Mouse (Mus musculus) lung, embryonic 14.5 days (tissue): ENCODE results near the gene Eif4g3. TPM values are rescaled to one million over a fixed set of nuclear protein-coding genes. Genes with fewer than 3 reads are reported as not detected.

Experiments
- ATAC-seq: fragments of 200-750 bp; cut with Nextera tagmentation; 2 replicates; pipeline ENCODE4 v1.8.0; 2017; ENCODE audit warnings: mild to moderate bottlenecking, moderate TSS enrichment, moderate library complexity; ENCODE audit not compliant: insufficient read depth
- DNase-seq: peaks from one replicate; pipeline ENCODE4 v3.0.0-alpha.2; 2015
- H3K27ac ChIP-seq: fragments of 300-500 bp; sonication (generic); 2 replicates; pipeline ENCODE4 v1.5.1; 2014; ENCODE audit warnings: low read depth, mild to moderate bottlenecking, moderate library complexity
- H3K27me3 ChIP-seq: fragments of 300-500 bp; sonication (generic); 2 replicates; pipeline ENCODE4 v1.6.1; 2014; ENCODE audit warnings: low read length, control low read depth; ENCODE audit not compliant: insufficient read depth
- H3K36me3 ChIP-seq: fragments of 300-500 bp; sonication (generic); 2 replicates; pipeline ENCODE4 v1.6.1; 2014; ENCODE audit warnings: control low read depth; ENCODE audit not compliant: insufficient read depth
- H3K4me1 ChIP-seq: fragments of 300-500 bp; sonication (generic); 2 replicates; pipeline ENCODE4 v1.6.1; 2014; ENCODE audit warnings: antibody characterized with exemption, control low read depth; ENCODE audit not compliant: insufficient read depth
- H3K4me2 ChIP-seq: fragments of 300-500 bp; sonication (generic); 2 replicates; pipeline ENCODE4 v1.6.1; 2014; ENCODE audit warnings: mild to moderate bottlenecking
- H3K4me3 ChIP-seq: fragments of 300-500 bp; sonication (generic); 2 replicates; pipeline ENCODE4 v1.5.1; 2014; ENCODE audit warnings: low read depth, low read length
- H3K9ac ChIP-seq: fragments of 300-500 bp; sonication (generic); 2 replicates; pipeline ENCODE4 v1.6.1; 2014
- H3K9me3 ChIP-seq: fragments of 300-500 bp; sonication (generic); 2 replicates; pipeline ENCODE4 v1.6.1; 2016; ENCODE audit warnings: low read depth, low read length, control low read depth
- CTCF ChIP-seq: IDR thresholded peaks from 2 replicates; pipeline ENCODE4 v1.5.1; 2016; ENCODE audit warnings: antibody characterized with exemption, low read depth
- WGBS: fragments of 180-500 bp; shearing (Covaris S2); extraction: QIAGEN DNeasy Blood & Tissue Kit; methylation state at CpG from one replicate; pipeline ENCODE4 v1.1.7; 2014; 5-methylcytosine and 5-hydroxymethylcytosine counted together
- polyA plus RNA-seq: library from polyadenylated mRNA; unstranded; fragments of >200 nt; fragmentation: Nextera tagmentation; extraction: Ambion mirVana; gene quantifications from 2 replicates; pipeline ENCODE4 v1.2.1, GENCODE M21; 2014

The Eif4g3 gene
- polyA plus RNA-seq, 1 experiment from 2014 or later: 42.9 TPM

DNA sequence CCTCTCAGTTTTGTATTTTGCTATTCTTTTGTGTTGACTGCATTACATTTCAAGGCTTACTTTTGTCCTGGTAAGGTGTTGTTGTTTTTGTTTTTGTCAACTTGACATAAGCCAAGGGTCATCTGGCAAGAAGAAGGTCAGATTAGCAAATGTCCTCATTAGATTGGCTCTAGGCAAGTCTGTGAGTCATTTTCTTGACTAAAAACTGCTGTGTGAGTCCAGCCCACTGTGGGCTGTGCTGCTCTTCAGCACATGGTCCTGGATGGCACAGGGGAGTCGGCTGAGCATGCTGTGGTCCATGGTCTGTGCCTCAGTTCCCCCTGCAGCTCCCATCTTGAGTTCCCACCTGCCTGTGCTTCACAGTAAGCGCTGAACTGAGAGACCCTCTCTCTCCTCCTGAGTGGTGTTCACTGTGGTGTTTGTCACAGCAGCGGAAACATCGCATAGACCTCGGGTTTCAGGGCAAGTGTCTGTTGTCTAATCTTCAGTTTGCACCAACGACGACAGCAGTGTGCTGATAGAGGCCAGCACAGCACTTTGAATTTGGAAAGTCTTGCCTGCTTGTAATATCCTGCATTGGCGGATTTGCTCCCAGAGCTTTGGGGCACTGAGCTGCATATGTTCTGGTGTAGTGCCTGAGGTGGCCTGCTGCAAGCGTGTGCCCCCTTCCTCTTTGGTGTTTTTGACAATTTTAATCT is 30.7 kb downstream of the Eif4g3 start:
- ATAC-seq (no peak), DNase-seq (no peak)
- H3K27me3 ChIP-seq: no peaks in the 10 kb centered on the region
- no peak for TF ChIP-seq CTCF
- no peak overlapping the region for H3K27ac ChIP-seq
- peaks cover 51% of the 10 kb centered on the region for H3K36me3 ChIP-seq
- no peaks in the 10 kb centered on the region for H3K9me3 ChIP-seq
- H3K4me2 ChIP-seq: no peak overlapping the region
- WGBS: 80% methylated on average over 9 of the region's 9 CpGs
- no peak overlapping the region for H3K9ac ChIP-seq
- no peak overlapping the region for H3K4me3 ChIP-seq
- H3K4me1 ChIP-seq: no peaks in the 10 kb centered on the region

DNA sequence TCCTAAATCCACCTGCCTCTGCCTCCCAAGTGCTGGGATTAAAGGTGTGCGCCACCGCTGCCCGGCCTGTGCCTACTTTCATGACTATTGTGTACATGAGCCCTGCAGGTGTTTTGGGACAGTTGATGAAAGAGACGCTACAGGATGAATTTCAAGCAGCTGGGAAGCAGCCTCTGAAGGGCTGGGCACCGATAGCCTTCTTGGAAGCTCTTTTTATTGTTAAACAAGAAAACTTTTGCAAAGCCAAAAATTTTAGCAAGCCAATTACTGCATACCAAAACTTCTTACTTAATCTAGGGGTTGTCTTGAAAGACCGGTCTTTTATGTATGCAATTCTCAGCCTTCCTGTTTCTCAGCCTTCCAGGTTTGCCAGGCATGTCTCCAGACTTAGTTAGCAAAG is 36.3 kb downstream of the Eif4g3 start:
- no peak for DNase-seq
- Histone ChIP-seq H3K9me3 (no peaks in the 10 kb centered on the region), H3K4me3 (no peak overlapping the region), H3K27me3 (no peaks in the 10 kb centered on the region), H3K4me2 (no peak overlapping the region), H3K9ac (no peak overlapping the region), H3K4me1 (no peaks in the 10 kb centered on the region), H3K27ac (no peak overlapping the region), H3K36me3 (peaks cover 59% of the 10 kb centered on the region)
- 94% methylated on average over 6 of the region's 6 CpGs for WGBS
- TF ChIP-seq CTCF: no peak
- no peak for ATAC-seq

DNA sequence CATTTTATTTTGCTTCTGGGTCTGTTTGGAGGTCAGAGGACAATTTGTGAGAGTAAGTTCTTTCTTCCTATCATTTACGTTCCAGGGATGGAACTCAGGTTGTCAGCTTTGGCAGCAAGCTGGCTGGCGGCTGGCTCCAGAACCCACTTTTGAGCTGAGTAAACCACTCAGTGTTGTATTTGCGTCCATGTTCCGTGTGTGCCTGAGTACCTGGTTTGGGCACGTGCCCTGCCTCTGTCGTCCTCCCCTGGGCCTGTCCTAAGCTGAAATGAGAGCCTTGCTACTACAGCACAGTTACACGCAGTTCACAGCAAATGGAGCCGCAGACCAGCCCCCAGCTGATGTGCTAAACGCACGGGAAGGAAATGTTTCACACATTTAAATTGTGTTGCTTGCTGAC is 39.0 kb downstream of the Eif4g3 start:
- H3K4me3 ChIP-seq: no peak overlapping the region
- no peaks in the 10 kb centered on the region for H3K27me3 ChIP-seq
- no peak overlapping the region for H3K4me2 ChIP-seq
- no peak for ATAC-seq
- no peak overlapping the region for H3K27ac ChIP-seq
- no peak for TF ChIP-seq CTCF
- no peaks in the 10 kb centered on the region for H3K4me1 ChIP-seq
- WGBS: 79% methylated on average over 10 of the region's 10 CpGs
- DNase-seq: no peak
- H3K9ac ChIP-seq: no peak overlapping the region
- no peaks in the 10 kb centered on the region for H3K9me3 ChIP-seq
- H3K36me3 ChIP-seq: peaks cover 63% of the 10 kb centered on the region

DNA sequence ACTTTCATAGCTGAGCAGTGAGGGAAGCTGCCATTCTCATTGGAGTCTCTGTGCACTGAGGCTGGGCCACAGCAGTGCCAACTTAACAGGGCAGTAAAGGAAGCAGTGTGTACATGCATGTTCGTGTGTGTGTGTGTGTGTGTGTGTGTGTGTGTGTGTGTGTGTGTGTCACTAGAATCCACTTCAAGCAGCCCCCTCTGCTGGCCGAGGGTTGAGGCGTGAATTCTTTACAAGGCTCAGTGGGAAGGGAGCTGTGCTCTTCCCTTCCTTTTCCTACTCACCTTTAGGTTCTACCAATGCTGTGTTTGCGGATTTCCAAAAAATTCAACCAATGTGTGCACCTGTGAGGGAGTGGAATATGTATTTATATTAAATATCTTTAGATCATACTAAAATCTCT is 41.0 kb downstream of the Eif4g3 start:
- Histone ChIP-seq H3K4me2 (no peak overlapping the region), H3K4me1 (no peaks in the 10 kb centered on the region), H3K27me3 (no peaks in the 10 kb centered on the region), H3K9me3 (no peaks in the 10 kb centered on the region), H3K4me3 (no peak overlapping the region), H3K27ac (no peak overlapping the region), H3K36me3 (peaks cover 43% of the 10 kb centered on the region), H3K9ac (no peak overlapping the region)
- 77% methylated on average over 4 of the region's 4 CpGs for WGBS
- no peak for ATAC-seq
- peak; percentile 36; the same call in 1 of the 2 replicates for TF ChIP-seq CTCF
- DNase-seq: no peak

DNA sequence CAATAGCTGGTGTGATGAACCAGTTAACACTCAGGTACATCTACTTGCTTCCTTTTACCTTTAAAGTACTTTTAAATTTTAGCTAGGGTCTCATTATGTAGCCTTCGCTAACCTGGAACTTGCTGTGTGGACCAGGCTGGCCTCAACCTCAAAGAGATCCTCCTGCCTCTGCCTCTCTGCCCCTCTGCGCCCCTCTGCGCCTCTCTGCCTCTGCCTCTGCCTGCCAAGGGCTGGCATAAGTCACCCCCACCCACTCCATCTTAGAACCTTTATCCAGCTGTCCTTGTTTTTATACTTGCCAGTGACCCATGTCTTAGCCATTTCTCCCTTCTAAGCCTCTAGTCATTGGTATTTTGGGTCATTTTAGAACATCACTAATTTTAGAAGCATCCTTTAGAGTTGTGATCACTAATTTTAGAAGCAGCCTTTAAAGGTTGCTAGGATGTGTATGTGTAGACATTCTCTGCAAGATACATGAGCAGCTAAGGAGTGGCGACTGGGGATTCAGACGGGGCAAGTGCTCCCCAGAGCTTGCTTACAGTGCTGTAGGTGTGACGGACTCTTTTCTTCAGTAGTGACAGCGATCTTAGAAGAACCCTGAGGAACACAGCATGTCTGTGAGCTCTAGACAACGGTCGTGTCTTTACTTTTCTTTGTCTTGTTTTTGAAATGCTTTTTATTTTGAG is 42.8 kb downstream of the Eif4g3 start:
- Histone ChIP-seq H3K9ac (no peak overlapping the region), H3K9me3 (no peaks in the 10 kb centered on the region), H3K4me2 (no peak overlapping the region), H3K4me1 (no peaks in the 10 kb centered on the region), H3K36me3 (peaks cover 34% of the 10 kb centered on the region; the same call in 1 of the 2 replicates), H3K27me3 (no peaks in the 10 kb centered on the region), H3K27ac (no peak overlapping the region), H3K4me3 (no peak overlapping the region)
- ATAC-seq (no peak), DNase-seq (no peak)
- TF ChIP-seq CTCF: no peak
- 91% methylated on average over 9 of the region's 9 CpGs for WGBS

DNA sequence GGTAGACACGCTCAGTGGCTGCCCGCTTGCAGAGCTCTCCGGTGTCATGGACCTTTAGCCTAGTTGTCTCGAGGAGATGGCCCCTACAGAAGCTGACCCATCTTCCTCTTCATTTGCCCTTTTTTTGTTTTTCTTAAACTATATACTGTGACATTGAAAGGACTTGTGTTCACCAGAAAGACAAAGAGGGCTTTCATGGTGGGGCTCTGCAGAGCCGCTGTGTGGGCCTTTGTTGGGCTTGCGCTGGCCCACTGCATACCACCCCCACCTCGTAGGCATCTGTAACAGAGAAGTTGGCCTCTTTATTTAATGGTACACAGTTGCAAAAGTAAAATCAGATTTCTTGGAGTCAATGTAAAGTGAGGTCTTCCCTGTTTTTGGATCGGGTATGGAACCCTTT is 44.3 kb downstream of the Eif4g3 start:
- DNase-seq: no peak
- no peak for TF ChIP-seq CTCF
- Histone ChIP-seq H3K27ac (peak overlapping the region; percentile 20; the same call in 1 of the 2 replicates), H3K4me3 (no peak overlapping the region), H3K36me3 (peaks cover 28% of the 10 kb centered on the region; the same call in 1 of the 2 replicates), H3K27me3 (no peaks in the 10 kb centered on the region), H3K4me2 (no peak overlapping the region), H3K4me1 (no peaks in the 10 kb centered on the region), H3K9ac (no peak overlapping the region), H3K9me3 (no peaks in the 10 kb centered on the region)
- no peak for ATAC-seq
- 80% methylated on average over 8 of the region's 8 CpGs for WGBS

DNA sequence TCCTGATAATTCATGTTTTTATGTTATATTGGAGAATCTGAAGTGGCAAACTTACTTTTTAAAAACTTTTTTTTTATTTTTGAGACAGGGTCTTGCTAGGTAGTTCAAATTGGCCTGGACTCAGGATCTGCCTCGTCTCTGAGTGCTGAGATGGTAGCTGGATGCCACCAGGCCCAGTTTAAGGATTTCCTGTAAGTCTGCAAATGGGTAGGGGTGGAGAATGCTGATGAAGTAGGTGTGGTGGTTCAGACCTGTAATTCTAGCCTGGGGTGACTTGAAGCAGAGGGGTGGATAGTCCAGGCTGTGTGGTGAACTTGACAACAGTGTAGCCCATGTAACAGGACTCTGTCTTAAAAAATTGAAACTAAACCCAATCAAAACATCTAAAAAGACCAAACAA is 45.1 kb downstream of the Eif4g3 start:
- Histone ChIP-seq H3K4me2 (no peak overlapping the region), H3K4me3 (no peak overlapping the region), H3K9me3 (no peaks in the 10 kb centered on the region), H3K4me1 (no peaks in the 10 kb centered on the region), H3K27me3 (no peaks in the 10 kb centered on the region), H3K9ac (no peak overlapping the region), H3K27ac (no peak overlapping the region), H3K36me3 (peaks cover 30% of the 10 kb centered on the region; the same call in 1 of the 2 replicates)
- no peak for TF ChIP-seq CTCF
- WGBS: 71% methylated on average over 1 of the region's 1 CpGs
- no peak for ATAC-seq
- DNase-seq: no peak
